8 mouse cellular contexts compared by ENCODE assay signal in the genomic region with DNA sequence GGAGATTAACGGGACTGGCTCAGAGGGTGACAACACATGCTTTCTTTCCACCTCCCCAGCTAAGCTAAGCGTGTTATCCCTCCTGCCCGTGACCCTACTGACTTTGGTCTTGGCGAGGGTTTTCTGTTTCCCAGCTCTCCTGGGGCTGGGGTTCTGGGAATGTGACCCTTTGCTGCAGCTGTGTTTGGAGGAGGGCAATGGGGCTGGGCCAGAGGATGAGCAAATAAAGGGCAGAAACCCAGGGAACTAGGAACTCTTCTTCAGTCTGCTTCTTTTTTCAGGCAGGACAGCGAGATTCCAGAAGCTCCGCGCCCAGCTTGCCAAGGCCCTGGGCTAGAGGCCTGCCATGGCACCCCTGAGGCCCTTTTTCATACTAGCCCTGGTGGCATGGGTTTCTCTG. TPM values are rescaled to one million over a fixed set of nuclear protein-coding genes. Genes with fewer than 3 reads are reported as not detected.
A peak's percentile ranks its signal among the peaks of the same experiment; 100 is the strongest.
DNase-seq lines count a peak whose midpoint lies in the region; ATAC-seq and TF ChIP-seq lines count a peak whose summit lies in the region.

A gene (plus strand): TSS at position 88 of the 400 bp plus-strand sequence.

- no peaks in the 10 kb centered on the region for H3K9me3 ChIP-seq in intestine, postnatal 0 days (ENCODE audit: control insufficient read depth)
- H3K9me3 ChIP-seq in midbrain, embryonic 13.5 days, result no peaks in the 10 kb centered on the region

- intact Hi-C loops in gastrocnemius, postnatal 36 days (cut with DNase I), result no loop called here

- H3K27me3 ChIP-seq in intestine, postnatal 0 days (replicated peaks; ENCODE audit: control insufficient read depth, insufficient read depth, low read length), result peaks cover 47% of the 10 kb centered on the region
- peaks cover 16% of the 10 kb centered on the region; the same call in 1 of the 2 replicates for H3K27me3 ChIP-seq in midbrain, embryonic 13.5 days

- no peaks in the 10 kb centered on the region for H3K4me1 ChIP-seq in bone marrow, adult 2 months (ENCODE audit: control insufficient read depth, insufficient read depth, low read length)
- no peaks in the 10 kb centered on the region; the same call in 1 of the 2 replicates for H3K4me1 ChIP-seq in intestine, postnatal 0 days (replicated peaks; ENCODE audit: control insufficient read depth, insufficient read depth, low read length)
- peaks cover 40% of the 10 kb centered on the region for H3K4me1 ChIP-seq in midbrain, embryonic 13.5 days (replicated peaks)

- WGBS in bone marrow, adult 2 months, result 72% methylated on average over 7 of the region's 7 CpGs
- WGBS in intestine, postnatal 0 days, result 64% methylated on average over 7 of the region's 7 CpGs
- 46% methylated on average over 7 of the region's 7 CpGs for WGBS in midbrain, embryonic 13.5 days

- no peak for ATAC-seq in frontal cortex, adult (ENCODE audit: low TSS enrichment)
- ATAC-seq in intestine, postnatal 0 days, result no peak
- no peak for ATAC-seq in midbrain, embryonic 13.5 days

- H3K27ac ChIP-seq in bone marrow, adult 2 months (ENCODE audit: control insufficient read depth, insufficient read depth, low read depth, low read length, poor library complexity), result no peak within 1 kb of the TSS
- no peak within 1 kb of the TSS for H3K27ac ChIP-seq in intestine, postnatal 0 days (ENCODE audit: low read depth, low read length)
- H3K27ac ChIP-seq in midbrain, embryonic 13.5 days, result peak within 1 kb of the TSS; percentile 95

- H3K4me2 ChIP-seq in intestine, postnatal 0 days (replicated peaks; ENCODE audit: low read depth), result peak within 1 kb of the TSS; percentile 68
- peak within 1 kb of the TSS; percentile 77 for H3K4me2 ChIP-seq in midbrain, embryonic 13.5 days (replicated peaks)

- no peaks in the 10 kb centered on the region for H3K36me3 ChIP-seq in intestine, postnatal 0 days (ENCODE audit: control insufficient read depth, insufficient read depth)
- no peaks in the 10 kb centered on the region for H3K36me3 ChIP-seq in midbrain, embryonic 13.5 days

- TF ChIP-seq POLR2A in bone marrow, adult 2 months (IDR thresholded peaks at IDR 0.05; ENCODE audit: borderline replicate concordance, control insufficient read depth, low read depth, low read length), result no peak

- TF ChIP-seq CTCF in bone marrow, adult 2 months (IDR thresholded peaks at IDR 0.05; ENCODE audit: control insufficient read depth, insufficient read depth, low read length), result no peak
- TF ChIP-seq CTCF in intestine, postnatal 0 days (IDR thresholded peaks at IDR 0.05; ENCODE audit: low read depth), result no peak

- no peak for DNase-seq in frontal cortex, adult 2 months (ENCODE audit: extremely low spot score in 1 of 2, low spot score in 1 of 2)
- DNase-seq in gastrocnemius, postnatal 36 days, result peak; percentile 50 to 63
- DNase-seq in spleen, adult 18-20 months, result no peak
- no peak for DNase-seq in spleen, postnatal 36 days (ENCODE audit: low spot score in 2 of 2)

- H3K9ac ChIP-seq in intestine, postnatal 0 days (ENCODE audit: low read depth, low read length), result no peak within 1 kb of the TSS; the same call in 1 of the 2 replicates
- H3K9ac ChIP-seq in midbrain, embryonic 13.5 days (replicated peaks), result peak within 1 kb of the TSS; percentile 65

- H3K4me3 ChIP-seq in bone marrow, adult 2 months (replicated peaks; ENCODE audit: control insufficient read depth, low read depth, low read length), result no peak within 1 kb of the TSS
- peak within 1 kb of the TSS; percentile 35 for H3K4me3 ChIP-seq in intestine, postnatal 0 days (ENCODE audit: low read depth, low read length)
- H3K4me3 ChIP-seq in midbrain, embryonic 13.5 days (replicated peaks), result peak within 1 kb of the TSS; percentile 88

RNA-seq across cellular contexts. Expression of the gene that starts here (rescaled TPM):
- 181 and 199 TPM in 2 replicates for polyA plus RNA-seq in frontal cortex, adult 2 months (2012; rRNA removed)
- polyA plus RNA-seq in bone marrow, adult 2 months (2011; ENCODE audit: insufficient read depth, insufficient read length, low replicate concordance, missing spikeins), result 6.2 and 19.7 TPM in 2 replicates
- total RNA-seq in gastrocnemius, postnatal 36 days (2021), result 10 to 100 TPM; 11.4 to 12.2 TPM
- 0.85 and 1.2 TPM in 2 replicates for polyA plus RNA-seq in intestine, postnatal 0 days (2015; fragmentation: Nextera tagmentation; extraction: Ambion mirVana)
- 109 and 138 TPM in 2 replicates for polyA plus RNA-seq in midbrain, embryonic 13.5 days (2015; fragmentation: Nextera tagmentation; extraction: Ambion mirVana)

Comparison
In these comparisons a context has a peak if more than half of its experiments do, and no peak if none do; other contexts are left out.
1. DNase-seq: peak in gastrocnemius, postnatal 36 days (2 of 2); none in frontal cortex, adult 2 months (0 of 2), spleen, adult 18-20 months (0 of 2) and spleen, postnatal 36 days (0 of 2).